Mouse (Mus musculus) intestine, embryonic 16.5 days (tissue): Measurements from ENCODE around the gene Tln2. TPM values are rescaled to one million over a fixed set of nuclear protein-coding genes. Genes with fewer than 3 reads are reported as not detected.

Experiments
- ATAC-seq: fragments of 200-750 bp; cut with Nextera tagmentation; 2 replicates; pipeline ENCODE4 v1.8.0; 2017; ENCODE audit warnings: moderate TSS enrichment, moderate library complexity
- H3K27ac ChIP-seq: fragments of 300-500 bp; sonication (generic); 2 replicates; pipeline ENCODE4 v1.5.1; 2014; ENCODE audit warnings: mild to moderate bottlenecking, low read length
- H3K27me3 ChIP-seq: fragments of 300-500 bp; sonication (generic); replicated peaks from 2 replicates; pipeline ENCODE4 v1.6.1; 2014; ENCODE audit warnings: low read length, control low read depth, mixed read lengths; ENCODE audit not compliant: control insufficient read depth, insufficient read depth
- H3K36me3 ChIP-seq: fragments of 300-500 bp; sonication (generic); 2 replicates; pipeline ENCODE4 v1.6.1; 2014; ENCODE audit warnings: low read length, control low read depth; ENCODE audit not compliant: control insufficient read depth, insufficient read depth
- H3K4me1 ChIP-seq: fragments of 300-500 bp; sonication (generic); 2 replicates; pipeline ENCODE4 v1.6.1; 2014; ENCODE audit warnings: low read length, control low read depth, mixed read lengths; ENCODE audit not compliant: control insufficient read depth, insufficient read depth
- H3K4me2 ChIP-seq: fragments of 300-500 bp; sonication (generic); 2 replicates; pipeline ENCODE4 v1.6.1; 2014; ENCODE audit warnings: low read depth, low read length, control low read depth
- H3K4me3 ChIP-seq: fragments of 300-500 bp; sonication (generic); 2 replicates; pipeline ENCODE4 v1.5.1; 2014; ENCODE audit warnings: mild to moderate bottlenecking, low read length
- H3K9ac ChIP-seq: fragments of 300-500 bp; sonication (generic); 2 replicates; pipeline ENCODE4 v1.6.1; 2014; ENCODE audit warnings: low read depth, low read length
- H3K9me3 ChIP-seq: fragments of 300-500 bp; sonication (generic); 2 replicates; pipeline ENCODE4 v1.6.1; 2016; ENCODE audit warnings: low read length, control low read depth; ENCODE audit not compliant: control insufficient read depth
- WGBS: fragments of 180-500 bp; shearing (Covaris S2); extraction: QIAGEN DNeasy Blood & Tissue Kit; methylation state at CpG from one replicate; pipeline ENCODE4 v1.1.7; 2014; 5-methylcytosine and 5-hydroxymethylcytosine counted together
- polyA plus RNA-seq: library from polyadenylated mRNA; unstranded; fragments of >200 nt; fragmentation: Nextera tagmentation; extraction: Ambion mirVana; gene quantifications from 2 replicates; pipeline ENCODE4 v1.2.1, GENCODE M21; 2015

The Tln2 gene
- polyA plus RNA-seq, 1 experiment from 2014 or later, result 19.8 TPM

DNA sequence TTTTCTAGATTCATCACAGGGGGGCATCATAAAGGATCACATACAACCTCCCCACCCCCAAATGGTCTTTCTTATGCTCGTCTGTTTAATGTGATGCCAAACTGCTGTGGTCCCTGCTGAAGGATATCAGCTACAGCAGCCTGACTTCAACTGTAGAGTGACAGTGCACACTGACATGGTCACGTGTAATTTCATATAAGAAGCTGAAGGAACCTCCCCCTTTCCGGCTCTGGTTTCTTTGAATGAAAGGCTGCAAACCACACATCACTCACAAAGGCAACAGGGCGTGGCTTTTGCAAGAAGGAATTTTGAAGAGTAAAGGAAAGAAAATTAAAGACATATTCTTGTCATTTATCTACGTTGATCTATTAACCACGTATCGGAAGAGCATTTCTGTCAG is 154.8 kb downstream of the Tln2 start:
- no peaks in the 10 kb centered on the region for H3K9me3 ChIP-seq
- no peak overlapping the region for H3K4me2 ChIP-seq
- H3K36me3 ChIP-seq, result no peaks in the 10 kb centered on the region
- H3K27ac ChIP-seq, result no peak overlapping the region
- 79% methylated on average over 7 of the region's 7 CpGs for WGBS
- no peaks in the 10 kb centered on the region for H3K27me3 ChIP-seq
- no peak overlapping the region for H3K9ac ChIP-seq
- ATAC-seq, result no peak
- H3K4me3 ChIP-seq, result no peak overlapping the region
- H3K4me1 ChIP-seq, result no peaks in the 10 kb centered on the region

DNA sequence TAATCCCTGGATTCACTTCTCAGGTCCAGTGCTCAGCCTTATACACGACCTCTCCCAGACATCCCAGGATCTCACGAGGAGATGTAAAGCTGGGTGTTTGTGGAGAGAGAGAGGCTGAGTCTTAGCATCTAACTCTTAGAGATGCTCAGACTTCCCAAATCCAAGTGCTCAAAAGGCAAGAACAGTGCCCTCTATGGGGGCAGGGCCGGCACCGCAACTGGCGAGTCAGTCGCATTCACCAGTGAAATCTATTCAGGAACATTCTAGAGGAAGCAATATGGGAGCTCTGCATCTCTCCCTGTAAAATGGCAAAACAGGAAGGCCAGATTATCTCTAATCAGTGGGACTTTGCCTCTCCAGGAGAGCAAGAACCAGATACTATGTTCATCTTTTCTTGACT is 159.9 kb downstream of the Tln2 start:
- Histone ChIP-seq H3K4me2 (no peak overlapping the region), H3K9ac (no peak overlapping the region), H3K9me3 (no peaks in the 10 kb centered on the region), H3K27me3 (no peaks in the 10 kb centered on the region), H3K4me3 (no peak overlapping the region), H3K27ac (no peak overlapping the region), H3K4me1 (no peaks in the 10 kb centered on the region), H3K36me3 (no peaks in the 10 kb centered on the region)
- 92% methylated on average over 6 of the region's 6 CpGs for WGBS
- no peak for ATAC-seq

DNA sequence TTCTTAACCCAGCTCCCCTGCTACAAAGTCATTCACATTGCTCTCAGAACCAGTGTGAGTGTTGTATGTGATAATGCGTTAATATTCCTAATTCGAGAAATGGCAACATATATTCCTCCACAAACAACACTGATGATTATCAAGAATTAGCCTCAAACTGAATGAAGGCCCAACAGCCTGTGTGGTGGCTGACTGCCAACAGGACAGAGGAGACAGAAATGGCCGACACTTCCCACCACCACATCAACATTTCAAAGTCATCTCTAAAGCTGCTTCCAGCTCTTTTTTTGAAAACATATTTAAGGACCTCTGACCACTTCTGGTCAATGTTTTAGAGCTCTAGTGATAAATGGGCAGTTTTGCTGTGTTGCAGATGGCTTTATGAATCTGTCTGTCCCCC is 161.7 kb downstream of the Tln2 start:
- Histone ChIP-seq H3K9ac (no peak overlapping the region), H3K9me3 (no peaks in the 10 kb centered on the region)
- no peak for ATAC-seq

DNA sequence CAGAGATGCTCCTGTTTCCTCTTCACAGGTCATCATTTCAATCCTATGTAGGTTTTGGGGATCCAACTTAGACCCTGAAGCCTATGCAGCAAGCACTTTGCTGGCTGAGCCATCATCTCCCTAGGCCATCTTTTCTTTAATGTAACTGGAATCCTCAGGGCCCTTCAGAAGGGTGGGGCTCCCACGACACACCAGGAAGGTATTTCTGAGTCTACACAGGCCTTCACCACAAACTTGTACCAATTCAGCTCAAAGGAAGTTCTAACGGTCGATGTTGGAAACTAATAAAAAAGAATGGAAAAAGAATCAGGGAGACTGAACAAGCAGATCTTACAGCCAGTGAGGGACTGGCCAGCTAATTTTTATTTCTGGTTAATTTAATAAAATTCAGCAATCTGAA is 163.1 kb downstream of the Tln2 start:
- ATAC-seq, result no peak
- Histone ChIP-seq H3K36me3 (no peaks in the 10 kb centered on the region), H3K4me3 (no peak overlapping the region), H3K4me1 (no peaks in the 10 kb centered on the region), H3K27me3 (no peaks in the 10 kb centered on the region), H3K9ac (no peak overlapping the region), H3K9me3 (no peaks in the 10 kb centered on the region), H3K4me2 (no peak overlapping the region), H3K27ac (no peak overlapping the region)
- 81% methylated on average over 3 of the region's 3 CpGs for WGBS

More for the DNA sequence above, 161.7 kb downstream of the Tln2 start:
- Histone ChIP-seq H3K36me3 (no peaks in the 10 kb centered on the region), H3K4me1 (no peaks in the 10 kb centered on the region), H3K4me3 (no peak overlapping the region), H3K27ac (no peak overlapping the region), H3K4me2 (no peak overlapping the region), H3K27me3 (no peaks in the 10 kb centered on the region)
- 90% methylated on average over 3 of the region's 3 CpGs for WGBS

DNA sequence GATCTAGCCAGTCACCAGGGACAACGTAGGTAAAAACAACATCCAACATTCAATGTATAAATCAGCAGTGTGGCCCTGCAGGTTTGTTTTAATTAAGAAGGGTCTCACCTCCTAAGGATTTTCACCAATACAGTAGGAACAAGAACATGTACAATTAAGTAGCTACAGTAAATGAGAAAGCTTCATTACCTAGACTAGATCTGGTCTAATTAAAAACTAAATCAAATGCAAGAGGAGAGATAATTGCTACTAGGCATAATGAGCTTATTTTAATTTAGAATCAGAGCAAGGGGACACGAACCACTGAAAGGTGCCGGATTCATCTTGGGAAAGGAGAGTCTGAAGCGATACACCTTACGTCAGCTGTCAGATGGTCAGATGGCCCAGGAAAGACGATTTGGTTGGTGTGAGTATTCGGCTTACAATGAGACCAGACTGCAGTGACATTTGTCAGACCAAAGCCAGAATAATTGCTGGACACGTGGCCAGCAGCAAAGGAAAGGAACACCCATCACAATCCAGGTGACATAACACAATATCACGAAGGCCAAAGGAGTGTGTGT is 175.4 kb downstream of the Tln2 start:
- Histone ChIP-seq H3K27me3 (no peaks in the 10 kb centered on the region), H3K4me3 (no peak overlapping the region), H3K4me2 (no peak overlapping the region), H3K9me3 (no peaks in the 10 kb centered on the region), H3K27ac (no peak overlapping the region), H3K4me1 (no peaks in the 10 kb centered on the region), H3K9ac (no peak overlapping the region), H3K36me3 (no peaks in the 10 kb centered on the region; the same call in 1 of the 2 replicates)
- WGBS, result 85% methylated on average over 9 of the region's 9 CpGs
- no peak for ATAC-seq

DNA sequence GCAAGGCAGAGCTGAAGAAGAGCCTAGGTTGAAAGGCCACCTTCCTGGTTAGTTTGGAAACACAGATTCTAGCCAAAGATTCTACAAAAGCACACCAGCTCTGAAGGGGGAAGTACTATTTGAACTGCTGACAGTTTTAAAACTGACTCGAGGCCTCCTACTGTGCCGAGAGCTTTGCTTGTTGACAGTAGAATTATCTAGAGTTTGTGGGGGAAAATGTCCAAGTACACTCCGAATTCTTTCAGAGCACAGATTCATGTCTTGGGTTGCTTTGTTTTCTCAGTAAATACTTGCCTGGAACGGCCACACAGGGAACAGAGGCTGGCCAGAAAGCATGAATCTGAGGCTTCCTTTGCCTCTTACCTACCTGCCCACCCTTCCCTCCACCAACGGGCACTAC is 179.4 kb downstream of the Tln2 start:
- H3K4me3 ChIP-seq, result no peak overlapping the region
- ATAC-seq, result no peak
- H3K9ac ChIP-seq, result no peak overlapping the region
- H3K27me3 ChIP-seq, result no peaks in the 10 kb centered on the region
- no peaks in the 10 kb centered on the region for H3K4me1 ChIP-seq
- H3K9me3 ChIP-seq, result no peaks in the 10 kb centered on the region
- H3K4me2 ChIP-seq, result no peak overlapping the region
- H3K27ac ChIP-seq, result no peak overlapping the region
- WGBS, result 42% methylated on average over 5 of the region's 5 CpGs
- no peaks in the 10 kb centered on the region for H3K36me3 ChIP-seq

DNA sequence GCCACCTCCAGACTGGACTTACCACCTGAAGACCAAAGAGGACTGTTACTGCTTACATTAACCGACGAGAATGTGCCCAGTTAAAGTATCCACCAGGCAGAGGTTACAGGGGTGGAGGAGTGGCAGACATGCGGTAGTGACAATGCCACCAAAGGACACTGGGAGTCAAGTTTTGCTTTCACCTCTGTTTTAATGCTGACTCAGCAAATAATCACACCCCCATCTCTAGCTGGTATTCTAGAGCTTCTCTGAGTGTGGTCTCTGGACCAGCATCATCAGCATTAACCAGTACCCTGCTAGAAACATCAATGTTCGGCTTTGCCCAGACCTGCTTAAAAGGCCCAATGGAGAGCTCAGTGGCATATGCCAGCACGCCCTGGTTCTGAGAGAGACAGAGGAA is 180.7 kb downstream of the Tln2 start:
- H3K9ac ChIP-seq, result no peak overlapping the region
- H3K36me3 ChIP-seq, result no peaks in the 10 kb centered on the region
- no peak overlapping the region for H3K4me3 ChIP-seq
- H3K27me3 ChIP-seq, result no peaks in the 10 kb centered on the region
- no peak overlapping the region for H3K4me2 ChIP-seq
- 95% methylated on average over 5 of the region's 5 CpGs for WGBS
- ATAC-seq, result no peak
- no peak overlapping the region for H3K27ac ChIP-seq
- H3K4me1 ChIP-seq, result no peaks in the 10 kb centered on the region
- H3K9me3 ChIP-seq, result no peaks in the 10 kb centered on the region

DNA sequence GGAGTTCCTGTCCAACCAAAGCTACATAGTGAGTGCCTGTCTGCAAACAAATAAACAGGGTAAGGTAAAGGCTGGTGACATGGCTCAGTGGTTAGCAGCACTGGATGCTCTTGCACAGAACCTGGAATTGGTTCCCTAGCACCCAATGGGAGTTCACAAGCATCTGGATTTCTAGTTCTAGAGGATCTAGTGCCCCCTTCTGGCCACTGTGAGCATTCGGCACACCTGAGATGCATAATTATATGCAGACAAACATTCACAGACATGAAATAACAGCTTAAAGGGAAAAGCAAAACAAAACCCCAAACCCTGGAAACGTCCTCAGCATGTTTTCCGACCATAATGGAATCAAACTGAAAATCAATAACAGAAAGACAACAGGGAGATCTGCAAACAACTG is 191.4 kb downstream of the Tln2 start:
- H3K36me3 ChIP-seq, result no peaks in the 10 kb centered on the region
- 92% methylated on average over 3 of the region's 3 CpGs for WGBS
- no peak overlapping the region for H3K4me2 ChIP-seq
- no peaks in the 10 kb centered on the region for H3K9me3 ChIP-seq
- H3K27me3 ChIP-seq, result no peaks in the 10 kb centered on the region
- ATAC-seq, result no peak
- no peak overlapping the region for H3K4me3 ChIP-seq
- no peak overlapping the region for H3K9ac ChIP-seq
- no peaks in the 10 kb centered on the region for H3K4me1 ChIP-seq
- no peak overlapping the region for H3K27ac ChIP-seq

DNA sequence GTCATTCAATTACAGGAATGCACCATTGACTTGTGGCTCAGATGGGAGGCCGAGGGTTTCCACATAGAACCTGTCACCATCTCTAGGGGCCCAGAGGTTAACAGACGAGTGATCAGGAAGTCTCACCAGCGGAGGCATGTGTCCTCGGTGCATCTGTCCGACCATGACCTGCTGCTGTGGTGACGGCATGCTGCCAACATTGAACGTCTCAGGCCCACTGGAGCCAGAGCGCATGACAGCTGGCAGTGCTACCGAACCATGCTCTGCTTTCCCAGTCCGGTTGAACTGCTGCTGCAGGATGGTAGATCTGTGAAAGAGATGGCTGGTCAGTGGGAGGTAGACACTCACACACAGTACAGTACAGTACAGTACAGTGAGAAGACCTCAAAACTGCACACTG is 197.0 kb downstream of the Tln2 start:
- Histone ChIP-seq H3K4me1 (no peaks in the 10 kb centered on the region), H3K36me3 (0 out of 2 replicates have a peak, but pooled peaks cover 4% of the 10 kb centered on the region), H3K4me2 (no peak overlapping the region), H3K9me3 (no peaks in the 10 kb centered on the region), H3K27ac (no peak overlapping the region), H3K27me3 (no peaks in the 10 kb centered on the region), H3K9ac (no peak overlapping the region), H3K4me3 (no peak overlapping the region)
- no peak for ATAC-seq
- WGBS, result 90% methylated on average over 10 of the region's 10 CpGs

DNA sequence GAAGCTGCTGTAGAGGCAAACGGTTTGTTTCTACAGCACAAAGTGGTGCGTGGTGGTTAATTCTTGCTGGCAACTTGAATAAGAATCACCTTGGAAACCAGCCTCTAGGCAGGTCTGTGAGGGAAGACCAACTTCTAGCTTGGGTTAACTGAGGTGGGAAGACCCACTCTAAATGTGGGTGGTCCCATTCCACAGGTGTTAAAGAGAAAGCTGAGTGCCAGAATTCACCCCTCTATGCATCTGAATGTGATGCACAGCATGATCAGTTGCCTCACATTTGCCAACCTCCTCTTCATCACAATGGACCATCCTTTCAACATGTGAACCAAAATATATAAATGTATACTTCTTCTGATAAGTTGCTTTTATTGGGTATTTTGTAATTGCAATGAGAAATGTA is 197.4 kb downstream of the Tln2 start:
- Histone ChIP-seq H3K4me3 (no peak overlapping the region), H3K27me3 (no peaks in the 10 kb centered on the region), H3K4me1 (no peaks in the 10 kb centered on the region), H3K27ac (no peak overlapping the region), H3K9me3 (no peaks in the 10 kb centered on the region), H3K36me3 (0 out of 2 replicates have a peak, but pooled peaks cover 4% of the 10 kb centered on the region), H3K9ac (no peak overlapping the region), H3K4me2 (no peak overlapping the region)
- WGBS, result 84% methylated on average over 2 of the region's 2 CpGs
- ATAC-seq, result no peak
